Mouse (Mus musculus) stomach, adult 2 months (tissue): Measurements from ENCODE around the gene 4933425L06Rik. TPM values are rescaled to one million over a fixed set of nuclear protein-coding genes. Genes with fewer than 3 reads are reported as not detected.

Source experiments
- polyA plus RNA-seq: library from polyadenylated mRNA; depleted of rRNA; stranded (reverse); fragments of >200 nt; gene quantifications from 2 replicates; pipeline ENCODE4 v1.2.3, GENCODE M21; 2012; rRNA removed

Gene 4933425L06Rik
- polyA plus RNA-seq = not detected in 2 replicates

GRCm38 (mm10) chr13:105081862-105082261, at the start of gene 4933425L06Rik:
4933425L06Rik (plus strand) TSS chr13:105082122.

GRCm38 (mm10) chr13:105054181-105054940, 27.6 kb upstream of the 4933425L06Rik start, which contains the start of gene Rgs7bp:
Rgs7bp (minus strand) TSS chr13:105054930.

Other genes with a start within 250 kb of the 4933425L06Rik start
- gene Shisal2b, start 218.2 kb upstream of the 4933425L06Rik start, polyA plus RNA-seq = 0.15 and 0.22 TPM in 2 replicates
- 0.26 and 0.29 TPM in 2 replicates for gene Rgs7bp, start 27.2 kb upstream of the 4933425L06Rik start, polyA plus RNA-seq
- gene Rnf180, start 212.7 kb downstream of the 4933425L06Rik start, polyA plus RNA-seq = 0.13 and 0.27 TPM in 2 replicates